Mouse (Mus musculus) embryonic facial prominence, embryonic 15.5 days (tissue): ENCODE results near the gene Lmx1a. TPM values are rescaled to one million over a fixed set of nuclear protein-coding genes. Genes with fewer than 3 reads are reported as not detected.
A peak's percentile ranks its signal among the peaks of the same experiment; 100 is the strongest.

Source experiments
- ATAC-seq: fragments of 200-750 bp; cut with Nextera tagmentation; 2 replicates; pipeline ENCODE4 v1.8.0; 2017; ENCODE audit warnings: low read depth, moderate TSS enrichment; ENCODE audit not compliant: insufficient number of reproducible peaks, low FRiP score, low TSS enrichment
- H3K27ac ChIP-seq: fragments of 300-500 bp; sonication (generic); replicated peaks from 2 replicates; pipeline ENCODE4 v1.5.1; 2015; ENCODE audit warnings: mild to moderate bottlenecking, inconsistent platforms
- H3K27me3 ChIP-seq: fragments of 300-500 bp; sonication (generic); 2 replicates; pipeline ENCODE4 v1.6.1; 2015; ENCODE audit warnings: inconsistent platforms
- H3K36me3 ChIP-seq: fragments of 300-500 bp; sonication (generic); 2 replicates; pipeline ENCODE4 v1.6.1; 2015; ENCODE audit warnings: mild to moderate bottlenecking, inconsistent platforms
- H3K4me1 ChIP-seq: fragments of 300-500 bp; sonication (generic); 2 replicates; pipeline ENCODE4 v1.6.1; 2015; ENCODE audit warnings: inconsistent platforms
- H3K4me2 ChIP-seq: fragments of 300-500 bp; sonication (generic); replicated peaks from 2 replicates; pipeline ENCODE4 v1.6.1; 2015; ENCODE audit warnings: mild to moderate bottlenecking, inconsistent platforms
- H3K4me3 ChIP-seq: fragments of 300-500 bp; sonication (generic); replicated peaks from 2 replicates; pipeline ENCODE4 v1.5.1; 2015; ENCODE audit warnings: mild to moderate bottlenecking, inconsistent platforms
- H3K9ac ChIP-seq: fragments of 300-500 bp; sonication (generic); 2 replicates; pipeline ENCODE4 v1.6.1; 2015; ENCODE audit warnings: inconsistent platforms
- H3K9me3 ChIP-seq: fragments of 300-500 bp; sonication (generic); replicated peaks from 2 replicates; pipeline ENCODE4 v1.6.1; 2016; ENCODE audit warnings: inconsistent platforms
- WGBS: fragments of 180-500 bp; shearing (Covaris S2); methylation state at CpG from one replicate; pipeline ENCODE4 v1.1.7; 2015; 5-methylcytosine and 5-hydroxymethylcytosine counted together
- polyA plus RNA-seq: library from polyadenylated mRNA; unstranded; fragments of >200 nt; fragmentation: Nextera tagmentation; extraction: Ambion mirVana; gene quantifications from 2 replicates; pipeline ENCODE4 v1.2.1, GENCODE M21; 2015

Gene Lmx1a
- polyA plus RNA-seq, 1 experiment from 2014 or later, result 1.2 TPM

DNA sequence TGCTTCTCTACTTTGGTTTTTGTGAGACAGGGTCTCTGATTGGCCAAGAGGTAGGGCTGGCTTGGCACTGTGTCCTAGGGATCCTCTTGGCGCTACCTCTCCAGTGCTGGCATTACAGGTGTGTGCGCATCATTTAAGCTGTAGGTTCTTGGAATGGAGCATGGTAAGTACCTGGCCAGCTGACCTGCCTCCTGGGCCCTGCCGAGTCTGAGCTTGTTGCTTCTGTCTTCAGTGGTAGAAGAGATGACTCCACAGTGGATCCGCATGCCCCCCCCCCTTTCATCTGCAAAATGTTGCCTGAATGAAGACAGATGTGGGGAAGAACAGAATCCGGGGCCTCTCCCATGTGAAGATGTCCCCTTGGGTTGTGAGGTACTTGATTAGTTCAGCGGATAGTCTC is 10.0 kb upstream of the Lmx1a start:
- Histone ChIP-seq H3K4me1 (no peaks in the 10 kb centered on the region), H3K36me3 (no peaks in the 10 kb centered on the region), H3K9me3 (0 out of 2 replicates have a peak, but pooled peaks cover 8% of the 10 kb centered on the region), H3K4me2 (no peak overlapping the region), H3K9ac (no peak overlapping the region), H3K27me3 (peaks cover 4% of the 10 kb centered on the region; the same call in 1 of the 2 replicates), H3K4me3 (no peak overlapping the region), H3K27ac (no peak overlapping the region)
- no peak for ATAC-seq
- 87% methylated on average over 6 of the region's 6 CpGs for WGBS

DNA sequence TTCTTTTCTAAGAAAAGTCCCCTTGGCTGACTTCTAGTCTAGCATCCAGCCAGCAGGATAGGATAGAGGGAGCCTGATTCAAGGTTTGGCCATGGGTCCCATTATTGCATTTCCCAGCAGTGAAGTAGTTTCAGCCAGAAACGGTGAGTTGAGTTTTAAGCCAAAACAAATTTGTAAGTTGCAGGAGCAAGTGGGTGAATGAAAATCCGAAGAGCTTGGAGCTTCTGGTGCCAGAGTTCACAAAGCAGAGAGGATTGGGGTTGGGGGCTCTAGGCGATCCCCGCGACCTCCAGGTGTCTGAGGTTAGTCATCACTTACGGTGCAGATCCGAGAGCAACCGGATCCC is 1.1 kb upstream of the Lmx1a start:
- no peaks in the 10 kb centered on the region; the same call in 1 of the 2 replicates for H3K9me3 ChIP-seq
- H3K9ac ChIP-seq, result no peak overlapping the region

DNA sequence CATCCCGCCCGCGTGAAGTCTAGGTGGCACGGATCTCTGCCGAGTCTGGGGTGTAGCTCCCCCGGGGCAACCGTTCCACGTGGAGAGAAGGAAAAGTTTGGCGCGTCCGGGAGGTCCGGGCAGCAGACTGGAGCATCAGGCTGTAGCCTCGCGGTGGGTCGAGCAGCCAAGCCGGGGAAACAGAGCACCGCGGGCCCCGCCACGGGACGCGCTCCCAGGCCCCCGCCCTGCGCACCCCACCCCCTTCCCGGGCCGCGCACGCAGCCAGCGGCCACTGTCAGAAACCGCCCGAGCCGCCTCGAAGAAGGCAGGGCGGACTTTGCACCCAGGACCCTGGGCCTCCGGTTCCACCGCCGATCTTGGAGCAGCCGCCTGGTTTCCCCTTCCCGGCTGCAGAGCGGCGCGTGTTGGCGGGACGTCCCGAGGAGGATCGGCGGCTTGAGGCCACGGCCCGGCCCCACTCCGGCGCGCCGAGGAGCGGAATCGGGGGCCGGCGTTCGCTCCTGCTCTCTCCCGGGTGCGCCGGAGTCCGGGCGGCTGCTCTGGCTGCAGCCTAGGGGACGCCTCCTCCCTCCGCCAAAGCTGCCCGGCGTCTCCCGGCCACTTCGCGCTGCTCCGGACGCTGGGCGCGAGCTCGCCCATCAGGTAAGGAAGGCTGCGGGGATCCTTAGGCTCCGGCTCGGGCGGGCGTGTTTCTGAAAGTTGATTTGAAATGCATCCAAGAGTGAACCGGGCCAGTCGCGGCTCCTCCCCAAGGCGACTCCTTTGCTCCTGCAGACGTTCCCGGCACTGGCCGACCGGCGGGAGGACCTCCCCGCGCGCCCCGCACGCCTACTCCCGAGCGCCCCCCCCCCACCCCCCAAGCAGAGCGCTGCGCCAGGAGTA is 448 bp upstream of the Lmx1a start:
- peak; percentile 49; the same call in 1 of the 2 replicates for ATAC-seq
- Histone ChIP-seq H3K27ac (no peak overlapping the region), H3K4me3 (peak overlapping the region; percentile 53), H3K9me3 (no peaks in the 10 kb centered on the region; the same call in 1 of the 2 replicates), H3K4me1 (peaks cover 23% of the 10 kb centered on the region), H3K36me3 (no peaks in the 10 kb centered on the region), H3K9ac (peak overlapping the region; percentile 33), H3K4me2 (peak overlapping the region; percentile 97), H3K27me3 (peaks cover 73% of the 10 kb centered on the region)
- WGBS, result under 1% methylated on average over 95 of the region's 98 CpGs

More for the DNA sequence above, 1.1 kb upstream of the Lmx1a start:
- Histone ChIP-seq H3K36me3 (no peaks in the 10 kb centered on the region), H3K4me2 (peak overlapping the region; percentile 97), H3K27ac (no peak overlapping the region), H3K4me1 (peaks cover 23% of the 10 kb centered on the region), H3K4me3 (peak overlapping the region; percentile 53), H3K27me3 (peaks cover 68% of the 10 kb centered on the region)
- WGBS, result 0% methylated on average over 8 of the region's 8 CpGs
- ATAC-seq, result no peak

DNA sequence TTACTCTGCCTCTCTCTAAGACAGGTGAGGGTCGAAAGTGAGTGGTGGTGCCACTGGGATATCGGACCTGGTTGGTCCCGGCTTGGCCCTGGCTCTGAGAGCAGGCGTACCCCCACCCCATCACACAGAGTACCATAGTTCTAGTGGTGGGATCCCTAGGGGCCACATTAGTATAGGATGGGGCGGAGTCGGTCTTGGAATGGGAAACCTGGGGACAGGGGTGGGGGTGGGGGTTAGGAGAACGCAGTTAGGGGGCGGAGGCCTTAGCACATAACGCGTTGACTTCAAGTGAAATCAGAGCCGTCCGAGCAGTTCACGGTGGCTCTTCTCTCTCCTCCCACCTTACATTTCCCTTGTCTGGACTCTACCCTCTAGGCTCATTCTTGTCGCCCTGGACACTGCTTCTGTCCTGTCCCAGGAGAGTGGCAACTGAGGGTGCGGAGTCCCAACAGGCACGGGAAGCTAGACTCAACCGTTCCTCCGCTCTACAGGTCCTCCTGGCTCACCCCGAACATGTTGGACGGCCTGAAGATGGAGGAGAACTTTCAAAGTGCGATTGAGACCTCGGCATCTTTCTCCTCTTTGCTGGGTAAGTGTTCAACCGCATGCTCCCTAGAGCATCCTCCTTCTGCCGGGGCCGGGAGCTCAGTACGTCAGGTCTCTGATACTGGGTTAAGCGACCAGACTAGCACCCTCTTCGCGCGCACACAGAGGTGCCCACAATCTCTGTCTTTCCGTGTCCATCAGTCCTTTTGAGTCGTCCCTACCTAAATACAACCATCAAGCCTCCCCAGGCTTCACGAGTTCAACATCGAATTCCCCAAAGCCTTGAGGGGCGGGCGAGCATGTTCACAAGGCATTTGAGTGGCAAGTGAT is 463 bp downstream of the Lmx1a start:
- H3K9me3 ChIP-seq, result no peaks in the 10 kb centered on the region; the same call in 1 of the 2 replicates
- H3K4me3 ChIP-seq, result peak overlapping the region; percentile 53
- peak overlapping the region; percentile 33; the same call in 1 of the 2 replicates for H3K9ac ChIP-seq
- H3K4me1 ChIP-seq, result peaks cover 23% of the 10 kb centered on the region
- WGBS, result 2% methylated on average over 36 of the region's 36 CpGs
- ATAC-seq, result peak; percentile 58
- no peak overlapping the region for H3K27ac ChIP-seq
- peak overlapping the region; percentile 97 for H3K4me2 ChIP-seq
- peaks cover 80% of the 10 kb centered on the region for H3K27me3 ChIP-seq
- H3K36me3 ChIP-seq, result no peaks in the 10 kb centered on the region

DNA sequence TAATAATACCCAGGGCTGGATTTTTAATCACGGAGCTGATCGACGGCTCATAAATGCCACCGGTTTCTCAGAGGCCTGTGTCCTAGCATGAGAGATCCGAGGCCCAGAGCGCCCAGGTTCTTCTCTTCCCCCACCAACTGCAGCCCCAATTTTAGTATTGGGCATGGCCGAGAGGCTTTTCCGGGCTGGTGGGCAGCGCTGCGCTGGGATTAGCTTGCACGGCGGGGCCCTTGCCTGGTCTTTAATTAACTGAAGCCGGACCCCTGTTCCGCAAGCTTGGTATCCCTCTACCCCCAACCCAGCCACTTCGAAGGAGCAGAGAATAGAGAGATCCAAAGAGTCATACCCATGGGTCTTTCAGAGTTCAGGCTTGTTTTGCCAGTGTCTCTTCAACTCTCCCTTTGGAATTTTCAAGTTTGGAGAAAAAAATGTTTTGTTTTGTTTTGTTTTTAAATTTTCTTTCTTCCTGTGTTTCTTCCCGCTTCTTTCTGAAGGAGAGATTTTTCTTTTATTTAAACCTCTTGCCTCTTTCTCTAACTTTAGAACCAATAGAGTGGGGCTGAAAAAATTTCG is 1.2 kb downstream of the Lmx1a start:
- no peaks in the 10 kb centered on the region for H3K36me3 ChIP-seq
- peaks cover 23% of the 10 kb centered on the region for H3K4me1 ChIP-seq
- no peak for ATAC-seq
- no peak overlapping the region for H3K27ac ChIP-seq
- 6% methylated on average over 17 of the region's 17 CpGs for WGBS
- H3K9me3 ChIP-seq, result no peaks in the 10 kb centered on the region
- H3K9ac ChIP-seq, result no peak overlapping the region
- H3K4me3 ChIP-seq, result 0 out of 2 replicates have a peak overlapping the region, but pooled peaks have one; percentile 53
- peaks cover 87% of the 10 kb centered on the region for H3K27me3 ChIP-seq
- H3K4me2 ChIP-seq, result no peak overlapping the region

DNA sequence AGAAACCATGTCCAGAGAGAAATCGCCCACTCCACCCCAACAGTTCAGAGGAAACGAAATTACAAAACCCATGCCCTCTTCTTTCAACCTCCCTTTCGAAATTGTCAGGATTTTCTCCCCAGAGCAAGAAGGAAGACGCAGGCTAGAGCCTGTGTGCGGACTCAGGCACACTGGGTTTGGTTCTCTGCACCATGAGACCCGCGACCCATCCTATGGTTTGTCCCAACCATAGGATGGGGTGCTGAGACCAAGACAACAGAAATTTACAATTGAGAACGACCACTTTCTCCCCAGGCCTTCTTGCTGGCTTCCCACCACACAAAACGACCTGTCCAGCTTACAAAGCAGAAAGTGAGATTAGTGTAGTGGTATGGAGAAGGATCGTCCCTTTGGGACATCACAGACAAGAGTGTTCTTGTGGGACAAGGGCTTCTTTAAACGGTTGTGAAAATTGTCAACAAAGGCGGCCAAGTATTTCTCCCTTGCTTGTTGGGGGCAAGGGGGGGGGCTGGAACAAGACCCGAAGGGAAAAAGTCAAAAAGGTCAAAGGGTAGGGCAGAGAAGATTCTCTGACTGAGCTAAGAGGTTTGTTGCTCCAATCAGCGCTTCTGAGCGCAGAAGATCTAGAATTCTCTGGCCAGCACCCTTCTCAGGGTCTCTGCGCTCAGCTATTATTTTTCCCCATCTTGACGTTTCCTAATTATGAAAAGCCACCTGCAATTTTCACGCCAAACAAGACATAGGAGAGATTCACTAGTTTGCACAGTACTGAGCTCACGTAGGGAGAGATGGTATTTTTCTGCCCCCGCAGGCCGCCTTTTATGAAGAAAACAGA is 1.9 kb downstream of the Lmx1a start:
- peaks cover 23% of the 10 kb centered on the region for H3K4me1 ChIP-seq
- no peak overlapping the region for H3K9ac ChIP-seq
- H3K27ac ChIP-seq, result no peak overlapping the region
- H3K36me3 ChIP-seq, result no peaks in the 10 kb centered on the region
- H3K4me3 ChIP-seq, result no peak overlapping the region
- peaks cover 90% of the 10 kb centered on the region for H3K27me3 ChIP-seq
- H3K9me3 ChIP-seq, result no peaks in the 10 kb centered on the region
- WGBS, result 10% methylated on average over 21 of the region's 21 CpGs
- no peak overlapping the region for H3K4me2 ChIP-seq
- ATAC-seq, result no peak

DNA sequence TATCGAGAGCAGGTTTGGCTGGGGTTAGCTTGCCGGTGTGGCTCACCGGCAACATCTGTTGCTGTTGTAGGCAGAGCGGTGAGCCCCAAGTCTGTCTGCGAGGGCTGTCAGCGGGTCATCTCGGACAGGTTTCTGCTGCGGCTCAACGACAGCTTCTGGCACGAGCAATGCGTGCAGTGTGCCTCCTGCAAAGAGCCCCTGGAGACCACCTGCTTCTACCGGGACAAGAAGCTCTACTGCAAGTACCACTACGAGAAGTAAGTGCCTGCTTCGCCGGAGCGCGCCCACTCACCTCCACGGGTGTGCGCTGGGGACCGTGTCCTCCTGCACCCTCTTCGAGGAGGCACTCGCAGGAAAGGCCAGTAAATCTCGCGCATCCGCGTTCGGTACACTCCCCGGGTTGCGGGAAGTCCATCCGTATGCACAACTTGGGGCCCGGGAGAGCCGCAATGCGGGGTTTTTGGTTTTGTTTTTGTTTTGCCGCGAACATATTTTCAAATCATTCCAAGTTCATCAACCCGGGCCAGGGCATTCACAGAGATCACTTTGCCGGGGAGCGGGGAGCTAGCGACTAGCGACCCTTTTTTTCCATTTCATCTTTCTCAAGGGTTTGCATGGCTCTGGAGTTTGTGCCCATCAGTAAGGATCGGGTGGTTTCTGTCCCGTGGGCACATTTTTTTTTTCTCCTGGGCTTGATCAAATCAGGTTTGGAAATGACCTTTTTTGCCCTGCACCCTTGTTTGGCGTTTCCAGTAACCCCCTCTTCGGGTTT is 3.1 kb downstream of the Lmx1a start:
- Histone ChIP-seq H3K27me3 (peaks cover 91% of the 10 kb centered on the region), H3K4me2 (peak overlapping the region; percentile 40), H3K36me3 (no peaks in the 10 kb centered on the region), H3K9me3 (no peaks in the 10 kb centered on the region), H3K4me3 (peak overlapping the region; percentile 31), H3K27ac (no peak overlapping the region), H3K9ac (no peak overlapping the region), H3K4me1 (peaks cover 23% of the 10 kb centered on the region)
- no peak for ATAC-seq
- WGBS, result 7% methylated on average over 44 of the region's 44 CpGs

DNA sequence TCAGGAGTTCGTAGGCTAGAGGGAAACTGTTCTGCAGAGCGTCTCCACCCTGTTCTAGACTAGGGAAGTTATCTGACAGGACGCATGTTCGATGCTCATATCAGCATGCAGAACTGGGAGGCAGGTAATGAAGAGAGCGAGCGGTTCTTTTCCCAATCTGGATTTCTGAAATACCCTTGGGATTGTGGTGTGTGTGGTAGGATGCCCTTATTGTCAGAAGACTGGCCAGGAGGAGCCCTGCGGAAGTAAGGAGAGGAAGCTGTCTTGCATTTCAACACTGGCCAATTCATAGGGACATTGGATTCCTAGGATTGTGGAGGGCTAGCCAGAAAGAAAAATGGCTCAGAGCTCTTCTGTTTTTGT is 3.6 kb downstream of the Lmx1a start:
- 5% methylated on average over 7 of the region's 7 CpGs for WGBS
- Histone ChIP-seq H3K4me3 (0 out of 2 replicates have a peak overlapping the region, but pooled peaks have one; percentile 31), H3K36me3 (no peaks in the 10 kb centered on the region), H3K4me1 (peaks cover 23% of the 10 kb centered on the region), H3K4me2 (no peak overlapping the region), H3K9ac (no peak overlapping the region), H3K9me3 (no peaks in the 10 kb centered on the region), H3K27ac (no peak overlapping the region), H3K27me3 (peaks cover 86% of the 10 kb centered on the region)
- ATAC-seq, result no peak

DNA sequence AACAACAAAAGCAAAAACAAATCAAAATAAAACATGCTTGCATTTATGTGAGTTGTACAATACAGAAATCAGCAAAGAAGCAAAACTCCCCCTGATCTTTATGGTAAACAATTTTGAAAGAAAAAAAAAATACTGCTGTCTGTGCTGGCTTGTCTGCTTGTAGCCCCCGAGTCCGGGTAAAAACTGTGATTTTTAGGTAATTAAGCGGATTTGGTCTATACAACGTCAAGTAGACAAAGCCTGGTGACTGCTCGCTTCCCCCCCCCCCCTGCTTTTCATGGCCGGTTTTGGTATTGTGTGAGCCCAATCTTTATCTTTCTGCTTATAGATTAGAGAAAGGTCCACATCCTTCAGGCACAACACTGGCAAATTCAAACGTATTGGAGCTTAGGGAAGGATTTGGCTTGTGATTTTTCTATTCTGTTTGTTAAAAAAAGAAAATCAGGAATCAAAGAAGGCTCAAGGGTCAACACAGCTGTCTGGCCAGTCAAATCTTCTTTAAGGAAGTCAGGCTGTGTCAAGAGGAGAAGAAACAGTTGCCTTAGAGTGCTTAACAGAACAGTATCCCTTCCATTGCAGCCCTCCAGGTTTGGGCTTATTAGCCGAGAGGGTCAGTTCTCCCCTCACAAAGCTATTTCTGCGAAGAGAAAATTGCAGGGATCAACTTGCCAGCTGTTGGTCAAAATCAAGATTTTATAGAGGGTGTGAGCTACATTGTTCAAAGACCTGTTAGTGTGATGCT is 4.6 kb downstream of the Lmx1a start:
- 11% methylated on average over 9 of the region's 9 CpGs for WGBS
- no peaks in the 10 kb centered on the region for H3K9me3 ChIP-seq

More for the DNA sequence above, 4.6 kb downstream of the Lmx1a start:
- H3K27me3 ChIP-seq, result peaks cover 83% of the 10 kb centered on the region
- ATAC-seq, result no peak
- H3K27ac ChIP-seq, result no peak overlapping the region
- H3K4me1 ChIP-seq, result peaks cover 16% of the 10 kb centered on the region
- H3K4me2 ChIP-seq, result no peak overlapping the region
- H3K36me3 ChIP-seq, result no peaks in the 10 kb centered on the region
- H3K9ac ChIP-seq, result no peak overlapping the region
- H3K4me3 ChIP-seq, result no peak overlapping the region
